Mouse (Mus musculus) 3134 (cell line): ENCODE measurements around the gene Arvcf.
A peak's percentile ranks its signal among the peaks of the same experiment; 100 is the strongest.

ENCODE experiments used
- DNase-seq: peaks from one replicate; pipeline ENCODE4 v3.0.0-alpha.2; 2011; ENCODE audit warnings: low spot score; ENCODE audit not compliant: insufficient read length; ENCODE audit errors: extremely low read depth

Arvcf gene

GRCm38 (mm10) chr16:18405091-18405854 lies 57.3 kb downstream of the Arvcf start:
- no peak for DNase-seq

GRCm38 (mm10) chr16:18405876-18406275 lies 57.9 kb downstream of the Arvcf start:
- DNase-seq: no peak

GRCm38 (mm10) chr16:18406293-18406692 lies 58.3 kb downstream of the Arvcf start:
- DNase-seq: peak; percentile 70

GRCm38 (mm10) chr16:18407912-18408311 lies 59.9 kb downstream of the Arvcf start:
- DNase-seq: no peak

GRCm38 (mm10) chr16:18409776-18410175 lies 61.8 kb downstream of the Arvcf start:
- no peak for DNase-seq

GRCm38 (mm10) chr16:18410418-18410817 lies 62.4 kb downstream of the Arvcf start:
- DNase-seq: no peak

- DNase-seq: no peak
Observed at GRCm38 (mm10) chr16:18411026-18411649, 63.2 kb downstream of the Arvcf start.

GRCm38 (mm10) chr16:18411802-18412476 lies 64.0 kb downstream of the Arvcf start:
- DNase-seq: peak; percentile 62

GRCm38 (mm10) chr16:18413032-18413816 lies 65.2 kb downstream of the Arvcf start:
- no peak for DNase-seq

- peak; percentile 72 for DNase-seq
Observed at GRCm38 (mm10) chr16:18416094-18416761, 68.2 kb downstream of the Arvcf start.

- no peak for DNase-seq
Observed at GRCm38 (mm10) chr16:18416837-18417236, 68.9 kb downstream of the Arvcf start.

GRCm38 (mm10) chr16:18417491-18417890 lies 69.5 kb downstream of the Arvcf start:
- no peak for DNase-seq

- no peak for DNase-seq
Observed at GRCm38 (mm10) chr16:18418756-18419602, 71.0 kb downstream of the Arvcf start.

GRCm38 (mm10) chr16:18419603-18420026 lies 71.6 kb downstream of the Arvcf start:
- no peak for DNase-seq

- no peak for DNase-seq
Observed at GRCm38 (mm10) chr16:18420571-18420970, 72.6 kb downstream of the Arvcf start.

- DNase-seq: no peak
Observed at GRCm38 (mm10) chr16:18423203-18423914, 75.4 kb downstream of the Arvcf start.

GRCm38 (mm10) chr16:18423915-18424265 lies 75.9 kb downstream of the Arvcf start:
- no peak for DNase-seq

- no peak for DNase-seq
Observed at GRCm38 (mm10) chr16:18424364-18425045, 76.5 kb downstream of the Arvcf start.
